Mouse (Mus musculus) MEL (cell line): ENCODE measurements around the gene Gpc5. TPM values are rescaled to one million over a fixed set of nuclear protein-coding genes. Genes with fewer than 3 reads are reported as not detected.

Source experiments
- DNase-seq: peaks from one replicate; pipeline ENCODE4 v3.0.0; 2011; ENCODE audit warnings: low read depth, low spot score
- H3K27ac ChIP-seq: 2 replicates; pipeline ENCODE4 v1.5.1; 2012; ENCODE audit warnings: low read depth, mild to moderate bottlenecking, control low read depth, low read length, moderate library complexity; ENCODE audit not compliant: control insufficient read depth
- H3K27me3 ChIP-seq, 2 experiments: fragments of 150-350 bp in 1 of 2; sonication (generic) in 1 of 2; 2 replicates each; pipeline ENCODE4 v1.6.1; 2012; ENCODE audit warnings: low read length in 2 of 2, mild to moderate bottlenecking in 2 of 2, improper control_type of control experiment in 1 of 2, moderate library complexity in 1 of 2; ENCODE audit not compliant: insufficient read depth in 2 of 2, control insufficient read depth in 1 of 2
- H3K36me3 ChIP-seq, 2 experiments: 2 replicates each; pipeline ENCODE4 v1.6.1; 2012 to 2014; ENCODE audit warnings: low read length in 2 of 2, improper control_type of control experiment in 1 of 2, inconsistent platforms in 1 of 2, mild to moderate bottlenecking in 1 of 2; ENCODE audit not compliant: insufficient read depth in 2 of 2, control insufficient read depth in 1 of 2
- H3K4me1 ChIP-seq, 2 experiments: fragments of 150-350 bp in 1 of 2; sonication (generic) in 1 of 2; 2 replicates each; pipeline ENCODE4 v1.6.1; 2012; ENCODE audit warnings: low read length in 2 of 2, improper control_type of control experiment in 1 of 2, mild to moderate bottlenecking in 1 of 2; ENCODE audit not compliant: insufficient read depth in 2 of 2, control insufficient read depth in 1 of 2
- H3K4me3 ChIP-seq, 2 experiments: fragments of 150-350 bp in 1 of 2; sonication (generic) in 1 of 2; 2 replicates each; pipeline ENCODE4 v1.5.1; 2012; ENCODE audit warnings: low read depth in 2 of 2, low read length in 2 of 2, mild to moderate bottlenecking in 2 of 2, moderate library complexity in 2 of 2, control low read depth in 1 of 2, improper control_type of control experiment in 1 of 2; ENCODE audit not compliant: control insufficient read depth in 1 of 2, insufficient read depth in 1 of 2
- H3K79me2 ChIP-seq: 2 replicates; pipeline ENCODE4 v1.6.1; 2012; ENCODE audit warnings: mild to moderate bottlenecking, low read length, moderate library complexity; ENCODE audit not compliant: control insufficient read depth, poor library complexity, insufficient read depth
- H3K9ac ChIP-seq: 2 replicates; pipeline ENCODE4 v1.6.1; 2012; ENCODE audit warnings: low read depth, mild to moderate bottlenecking, control low read depth, low read length, moderate library complexity; ENCODE audit not compliant: control insufficient read depth, poor library complexity, severe bottlenecking
- H3K9me3 ChIP-seq: fragments of 150-350 bp; sonication (generic); replicated peaks from 2 replicates; pipeline ENCODE4 v1.6.1; 2012; ENCODE audit warnings: mild to moderate bottlenecking, low read length, improper control_type of control experiment, moderate library complexity; ENCODE audit not compliant: insufficient read depth
- CTCF ChIP-seq, 3 experiments: IDR thresholded peaks in 2 of 3; conservative IDR thresholded peaks in 1 of 3; 2 replicates each; pipeline ENCODE4 v1.5.1; 2011 to 2012; ENCODE audit warnings: low read length in 3 of 3, low read depth in 2 of 3, mild to moderate bottlenecking in 2 of 3, improper control_type of control experiment in 1 of 3, inconsistent platforms in 1 of 3, mixed read lengths in 1 of 3, moderate library complexity in 1 of 3; ENCODE audit not compliant: control insufficient read depth in 1 of 3, insufficient read depth in 1 of 3, poor library complexity in 1 of 3, severe bottlenecking in 1 of 3
- ETS1 ChIP-seq: IDR thresholded peaks from 2 replicates; pipeline ENCODE4 v1.6.1; 2012; ENCODE audit warnings: low read depth, mild to moderate bottlenecking, inconsistent platforms, low read length, improper control_type of control experiment, moderate library complexity
- GATA1 ChIP-seq: IDR thresholded peaks from 2 replicates; pipeline ENCODE4 v1.6.1; 2011; ENCODE audit warnings: low read depth, low read length, improper control_type of control experiment
- HCFC1 ChIP-seq: IDR thresholded peaks from 2 replicates; pipeline ENCODE4 v1.6.1; 2012; ENCODE audit warnings: low read depth, mild to moderate bottlenecking, inconsistent platforms, low read length, improper control_type of control experiment, moderate library complexity
- JUND ChIP-seq: IDR thresholded peaks from 2 replicates; pipeline ENCODE4 v1.6.1; 2011; ENCODE audit warnings: low read depth, mild to moderate bottlenecking, improper control_type of control experiment, low read length
- KAT2A ChIP-seq: conservative IDR thresholded peaks from 2 replicates; pipeline ENCODE4 v1.6.1; 2012; ENCODE audit warnings: low read depth, low read length, improper control_type of control experiment, inconsistent platforms
- MAFK ChIP-seq: IDR thresholded peaks from 2 replicates; pipeline ENCODE4 v1.6.1; 2011; ENCODE audit warnings: low read depth, mild to moderate bottlenecking, low read length, improper control_type of control experiment, borderline replicate concordance
- MEF2A ChIP-seq: IDR thresholded peaks from 2 replicates; pipeline ENCODE4 v1.6.1; 2014; ENCODE audit warnings: low read depth, mild to moderate bottlenecking, inconsistent platforms, low read length, improper control_type of control experiment; ENCODE audit not compliant: poor library complexity, insufficient replicate concordance, severe bottlenecking; ENCODE audit errors: extremely low read depth
- MXI1 ChIP-seq: IDR thresholded peaks from 2 replicates; pipeline ENCODE4 v1.6.1; 2011; ENCODE audit warnings: mild to moderate bottlenecking, low read depth, low read length, improper control_type of control experiment
- MYC ChIP-seq: IDR thresholded peaks from 2 replicates; pipeline ENCODE4 v1.6.1; 2011; ENCODE audit warnings: low read depth, mild to moderate bottlenecking, low read length, improper control_type of control experiment, moderate library complexity
- POLR2A ChIP-seq, 2 experiments: IDR thresholded peaks; 2 replicates each; pipeline ENCODE4 v1.6.1; 2011 to 2012; ENCODE audit warnings: low read length in 2 of 2, mild to moderate bottlenecking in 2 of 2, control low read depth in 1 of 2, improper control_type of control experiment in 1 of 2, low read depth in 1 of 2, moderate library complexity in 1 of 2; ENCODE audit not compliant: control insufficient read depth in 1 of 2, insufficient read depth in 1 of 2, poor library complexity in 1 of 2
- POLR2AphosphoS5 ChIP-seq: IDR thresholded peaks from 2 replicates; pipeline ENCODE4 v1.6.1; 2012; ENCODE audit warnings: low read depth, borderline replicate concordance, mild to moderate bottlenecking, inconsistent platforms, low read length, moderate library complexity, mixed read lengths
- RAD21 ChIP-seq: IDR thresholded peaks from 2 replicates; pipeline ENCODE4 v1.6.1; 2011; ENCODE audit warnings: mild to moderate bottlenecking, low read depth, low read length, improper control_type of control experiment
- SIN3A ChIP-seq: IDR thresholded peaks from 2 replicates; pipeline ENCODE4 v1.6.1; 2012; ENCODE audit warnings: low read length, improper control_type of control experiment, inconsistent platforms
- SMC3 ChIP-seq: IDR thresholded peaks from 2 replicates; pipeline ENCODE4 v1.6.1; 2011; ENCODE audit warnings: low read depth, low read length, improper control_type of control experiment
- TCF12 ChIP-seq: IDR thresholded peaks from 2 replicates; pipeline ENCODE4 v1.6.1; 2014; ENCODE audit warnings: low read depth, mild to moderate bottlenecking, inconsistent platforms, low read length, improper control_type of control experiment, moderate library complexity
- UBTF ChIP-seq: IDR thresholded peaks from 2 replicates; pipeline ENCODE4 v1.6.1; 2012; ENCODE audit warnings: low read depth, mild to moderate bottlenecking, inconsistent platforms, low read length, improper control_type of control experiment, moderate library complexity, borderline replicate concordance; ENCODE audit not compliant: insufficient read depth
- USF1 ChIP-seq: IDR thresholded peaks from 2 replicates; pipeline ENCODE4 v1.6.1; 2014; ENCODE audit warnings: low read depth, mild to moderate bottlenecking, inconsistent platforms, low read length, improper control_type of control experiment, moderate library complexity
- USF2 ChIP-seq, 2 experiments: IDR thresholded peaks; 2 replicates each; pipeline ENCODE4 v1.6.1; 2011 to 2012; ENCODE audit warnings: improper control_type of control experiment in 2 of 2, low read length in 2 of 2, borderline replicate concordance in 1 of 2, inconsistent platforms in 1 of 2, low read depth in 1 of 2, mild to moderate bottlenecking in 1 of 2; ENCODE audit not compliant: insufficient read depth in 1 of 2
- ZC3H11A ChIP-seq: IDR thresholded peaks from 2 replicates; pipeline ENCODE4 v1.6.1; 2012; ENCODE audit warnings: low read depth, mild to moderate bottlenecking, inconsistent platforms, low read length, improper control_type of control experiment
- ZKSCAN1 ChIP-seq: IDR thresholded peaks from 2 replicates; pipeline ENCODE4 v1.6.1; 2012; ENCODE audit warnings: low read depth, mild to moderate bottlenecking, inconsistent platforms, low read length, improper control_type of control experiment, moderate library complexity
- ZNF384 ChIP-seq: IDR thresholded peaks from 2 replicates; pipeline ENCODE4 v1.6.1; 2012; ENCODE audit warnings: low read depth, mild to moderate bottlenecking, inconsistent platforms, low read length, improper control_type of control experiment
- polyA plus RNA-seq, 2 experiments: library from polyadenylated mRNA; stranded (reverse) in 1 of 2; unstranded in 1 of 2; fragments of >175 nt in 1 of 2; fragments of >200 nt in 1 of 2; gene quantifications; 2 replicates each; pipeline versions ENCODE4 v1.2.1 to v1.2.4; 2012; ENCODE audit warnings: low replicate concordance in 2 of 2, low read depth in 1 of 2; ENCODE audit not compliant: insufficient read length in 2 of 2, insufficient read depth in 1 of 2, missing spikeins in 1 of 2
- total RNA-seq: library from RNA; depleted of rRNA; stranded (reverse); fragments of 300-350 nt; gene quantifications from 2 replicates; pipeline ENCODE4 v1.2.3, GENCODE M21; 2012

Gene Gpc5
- total and polyA plus RNA-seq, 3 experiments: not detected

GRCm38 (mm10) chr14:115551996-115552395 lies 460.0 kb downstream of the Gpc5 start:
- H3K36me3 ChIP-seq: no peaks in the 10 kb centered on the region
- no peaks in the 10 kb centered on the region for H3K4me1 ChIP-seq
- no peak for DNase-seq
- no peak overlapping the region for H3K9ac ChIP-seq
- no peak overlapping the region for H3K27ac ChIP-seq
- H3K9me3 ChIP-seq: no peaks in the 10 kb centered on the region
- H3K79me2 ChIP-seq: no peaks in the 10 kb centered on the region
- TF ChIP-seq USF2 (IDR thresholded peaks at IDR 0.05; ENCODE audit: borderline replicate concordance in 1 of 2, insufficient read depth in 1 of 2, low read depth in 1 of 2, low read length in 2 of 2) (no peak), USF1 (no peak), MXI1 (no peak), ZNF384 (no peak), SIN3A (no peak), HCFC1 (no peak), ETS1 (no peak), CTCF (IDR thresholded peaks at IDR 0.05 in 2 of 3, conservative IDR thresholded peaks at IDR 0.05 in 1 of 3; ENCODE audit: control insufficient read depth in 1 of 3, insufficient read depth in 1 of 3, low read depth in 2 of 3, low read length in 3 of 3, poor library complexity in 1 of 3, severe bottlenecking in 1 of 3) (no peak), ZKSCAN1 (no peak), POLR2AphosphoS5 (no peak), SMC3 (no peak), MAFK (no peak), ZC3H11A (no peak), POLR2A (IDR thresholded peaks at IDR 0.05; ENCODE audit: control insufficient read depth in 1 of 2, insufficient read depth in 1 of 2, low read depth in 1 of 2, low read length in 2 of 2, poor library complexity in 1 of 2) (no peak), RAD21 (no peak), MYC (no peak), TCF12 (no peak)
- no peak overlapping the region for H3K4me3 ChIP-seq
- no peaks in the 10 kb centered on the region for H3K27me3 ChIP-seq

GRCm38 (mm10) chr14:115580466-115581255 lies 488.6 kb downstream of the Gpc5 start:
- Histone ChIP-seq H3K4me3 (no peak overlapping the region), H3K36me3 (no peaks in the 10 kb centered on the region), H3K9ac (no peak overlapping the region), H3K79me2 (no peaks in the 10 kb centered on the region), H3K27me3 (no peaks in the 10 kb centered on the region), H3K4me1 (no peaks in the 10 kb centered on the region), H3K9me3 (no peaks in the 10 kb centered on the region), H3K27ac (no peak overlapping the region)
- no peak for TF ChIP-seq JUND
- TF ChIP-seq USF2 (IDR thresholded peaks at IDR 0.05; ENCODE audit: borderline replicate concordance in 1 of 2, insufficient read depth in 1 of 2, low read depth in 1 of 2, low read length in 2 of 2): no peak
- TF ChIP-seq KAT2A: no peak
- no peak for TF ChIP-seq GATA1
- no peak for TF ChIP-seq UBTF
- TF ChIP-seq USF1: no peak
- TF ChIP-seq ZKSCAN1: no peak
- TF ChIP-seq CTCF (IDR thresholded peaks at IDR 0.05 in 2 of 3, conservative IDR thresholded peaks at IDR 0.05 in 1 of 3; ENCODE audit: control insufficient read depth in 1 of 3, insufficient read depth in 1 of 3, low read depth in 2 of 3, low read length in 3 of 3, poor library complexity in 1 of 3, severe bottlenecking in 1 of 3): no peak
- TF ChIP-seq RAD21: no peak
- TF ChIP-seq MEF2A: no peak
- no peak for TF ChIP-seq MXI1
- no peak for DNase-seq
